Mouse (Mus musculus) CH12.LX (cell line): ENCODE results near the gene Gm20388. TPM values are rescaled to one million over a fixed set of nuclear protein-coding genes. Genes with fewer than 3 reads are reported as not detected.

ENCODE experiments used
- DNase-seq: peaks from one replicate; pipeline ENCODE4 v3.0.0-alpha.2; 2013; ENCODE audit errors: extremely low read depth
- H3K27ac ChIP-seq: 2 replicates; pipeline ENCODE4 v1.5.1; 2012; ENCODE audit warnings: low read depth, mild to moderate bottlenecking, control low read depth, moderate library complexity; ENCODE audit not compliant: insufficient read depth
- H3K27me3 ChIP-seq: replicated peaks from 2 replicates; pipeline ENCODE3; 2012; ENCODE audit warnings: inconsistent platforms
- H3K36me3 ChIP-seq, 2 experiments: replicated peaks in 1 of 2; 2 replicates each; pipeline versions ENCODE3 to v1.6.1; 2012; ENCODE audit warnings: inconsistent platforms in 1 of 2, low read length in 1 of 2, mild to moderate bottlenecking in 1 of 2, mixed read lengths in 1 of 2, moderate library complexity in 1 of 2; ENCODE audit not compliant: control insufficient read depth in 1 of 2, insufficient read depth in 1 of 2
- H3K4me1 ChIP-seq, 2 experiments: 2 replicates each; pipeline ENCODE4 v1.6.1; 2012; ENCODE audit warnings: inconsistent platforms in 1 of 2, moderate library complexity in 1 of 2; ENCODE audit not compliant: insufficient read depth in 2 of 2, control insufficient read depth in 1 of 2
- H3K4me2 ChIP-seq: 2 replicates; pipeline ENCODE4 v1.6.1; 2012; ENCODE audit warnings: low read depth, mild to moderate bottlenecking, control low read depth; ENCODE audit not compliant: poor library complexity, insufficient read depth, severe bottlenecking
- H3K4me3 ChIP-seq, 3 experiments: fragments of 150-350 bp in 1 of 3; sonication (generic) in 1 of 3; replicated peaks in 1 of 3; 2 replicates each; pipeline versions ENCODE3 to v1.5.1; 2011 to 2012; ENCODE audit warnings: low read depth in 2 of 3, low read length in 2 of 3, mild to moderate bottlenecking in 2 of 3, moderate library complexity in 2 of 3, control low read depth in 1 of 3, improper control_type of control experiment in 1 of 3, inconsistent platforms in 1 of 3, mixed read lengths in 1 of 3; ENCODE audit not compliant: poor library complexity in 1 of 3
- H3K79me2 ChIP-seq: replicated peaks from 2 replicates; pipeline ENCODE4 v1.6.1; 2012; ENCODE audit warnings: mild to moderate bottlenecking, moderate library complexity; ENCODE audit not compliant: control insufficient read depth, poor library complexity, insufficient read depth, severe bottlenecking; ENCODE audit errors: extremely low read depth
- H3K9ac ChIP-seq: 2 replicates; pipeline ENCODE4 v1.6.1; 2012; ENCODE audit warnings: low read depth, mild to moderate bottlenecking, control low read depth, moderate library complexity; ENCODE audit not compliant: insufficient read depth
- H3K9me3 ChIP-seq: replicated peaks from 2 replicates; pipeline ENCODE3; 2012; ENCODE audit warnings: low read length, inconsistent platforms, mixed read lengths
- BHLHE40 ChIP-seq: IDR thresholded peaks from 2 replicates; pipeline ENCODE4 v1.6.1; 2011; ENCODE audit warnings: mild to moderate bottlenecking, low read depth, low read length, improper control_type of control experiment
- CHD1 ChIP-seq: IDR thresholded peaks from 2 replicates; pipeline ENCODE4 v1.6.1; 2012; ENCODE audit warnings: low read depth, low read length, improper control_type of control experiment, inconsistent platforms
- CTCF ChIP-seq, 2 experiments: IDR thresholded peaks in 1 of 2; conservative IDR thresholded peaks in 1 of 2; 2 replicates each; pipeline ENCODE4 v1.5.1; 2011 to 2012; ENCODE audit warnings: low read depth in 2 of 2, low read length in 2 of 2, improper control_type of control experiment in 1 of 2, inconsistent platforms in 1 of 2, mild to moderate bottlenecking in 1 of 2, moderate library complexity in 1 of 2
- E2F4 ChIP-seq: IDR thresholded peaks from 2 replicates; pipeline ENCODE4 v1.6.1; 2011; ENCODE audit warnings: low read depth, low read length, improper control_type of control experiment; ENCODE audit not compliant: insufficient replicate concordance
- GABPA ChIP-seq: IDR thresholded peaks from 2 replicates; pipeline ENCODE4 v1.6.1; 2012; ENCODE audit warnings: low read depth, low read length, improper control_type of control experiment, inconsistent platforms; ENCODE audit not compliant: insufficient replicate concordance
- IRF4 ChIP-seq: IDR thresholded peaks from 2 replicates; pipeline ENCODE4 v1.6.1; 2014; ENCODE audit warnings: low read depth, mild to moderate bottlenecking, inconsistent platforms, low read length, improper control_type of control experiment
- JUN ChIP-seq: IDR thresholded peaks from 2 replicates; pipeline ENCODE4 v1.6.1; 2011; ENCODE audit warnings: low read depth, mild to moderate bottlenecking, low read length, improper control_type of control experiment, moderate library complexity; ENCODE audit not compliant: insufficient read depth
- MAFK ChIP-seq: IDR thresholded peaks from 2 replicates; pipeline ENCODE4 v1.6.1; 2011; ENCODE audit warnings: low read length, improper control_type of control experiment; ENCODE audit not compliant: insufficient replicate concordance
- MXI1 ChIP-seq: IDR thresholded peaks from 2 replicates; pipeline ENCODE4 v1.6.1; 2011; ENCODE audit warnings: mild to moderate bottlenecking, low read depth, low read length, improper control_type of control experiment
- MYC ChIP-seq: IDR thresholded peaks from 2 replicates; pipeline ENCODE4 v1.6.1; 2011; ENCODE audit warnings: low read depth, mild to moderate bottlenecking, improper control_type of control experiment, low read length
- NELFE ChIP-seq: IDR thresholded peaks from 2 replicates; pipeline ENCODE4 v1.6.1; 2011; ENCODE audit warnings: low read depth, low read length, improper control_type of control experiment
- NRF1 ChIP-seq: IDR thresholded peaks from 2 replicates; pipeline ENCODE4 v1.6.1; 2014; ENCODE audit warnings: low read depth, mild to moderate bottlenecking, inconsistent platforms, low read length, improper control_type of control experiment, moderate library complexity
- PAX5 ChIP-seq: IDR thresholded peaks from 2 replicates; pipeline ENCODE4 v1.6.1; 2012; ENCODE audit warnings: low read length, inconsistent platforms, mixed read lengths
- POLR2A ChIP-seq: IDR thresholded peaks from 2 replicates; pipeline ENCODE4 v1.6.1; 2011; ENCODE audit warnings: low read depth, mild to moderate bottlenecking, improper control_type of control experiment, low read length
- RCOR1 ChIP-seq: conservative IDR thresholded peaks from 2 replicates; pipeline ENCODE4 v1.6.1; 2012; ENCODE audit warnings: low read depth, mild to moderate bottlenecking, inconsistent platforms, low read length, improper control_type of control experiment
- SIN3A ChIP-seq: IDR thresholded peaks from 2 replicates; pipeline ENCODE4 v1.6.1; 2012; ENCODE audit warnings: low read length, improper control_type of control experiment, inconsistent platforms
- SMC3 ChIP-seq: IDR thresholded peaks from 2 replicates; pipeline ENCODE4 v1.6.1; 2011; ENCODE audit warnings: low read depth, low read length, improper control_type of control experiment
- TBP ChIP-seq: conservative IDR thresholded peaks from 2 replicates; pipeline ENCODE4 v1.6.1; 2011; ENCODE audit warnings: low read depth, low read length, improper control_type of control experiment
- TCF12 ChIP-seq: IDR thresholded peaks from 2 replicates; pipeline ENCODE4 v1.6.1; 2014; ENCODE audit warnings: low read depth, mild to moderate bottlenecking, inconsistent platforms, low read length, improper control_type of control experiment
- UBTF ChIP-seq: IDR thresholded peaks from 2 replicates; pipeline ENCODE4 v1.6.1; 2012; ENCODE audit warnings: low read depth, mild to moderate bottlenecking, inconsistent platforms, low read length, improper control_type of control experiment, moderate library complexity
- USF1 ChIP-seq: IDR thresholded peaks from 2 replicates; pipeline ENCODE4 v1.6.1; 2014; ENCODE audit warnings: low read depth, mild to moderate bottlenecking, inconsistent platforms, low read length, improper control_type of control experiment
- ZMIZ1 ChIP-seq: IDR thresholded peaks from 2 replicates; pipeline ENCODE4 v1.6.1; 2012; ENCODE audit warnings: low read depth, mild to moderate bottlenecking, inconsistent platforms, low read length, improper control_type of control experiment
- ZNF384 ChIP-seq: IDR thresholded peaks from 2 replicates; pipeline ENCODE4 v1.6.1; 2012; ENCODE audit warnings: low read depth, low read length, improper control_type of control experiment, inconsistent platforms
- dilution Hi-C: fragments of 300-500 bp; cut with MboI; formaldehyde crosslinking; loops from 2 replicates; pipeline ENCODE4 v1.14.3; 2020; ENCODE audit warnings: low sequenced_read_pairs; ENCODE audit not compliant: extremely low pct_unique_long_range_greater_than_20kb, extremely low pct_ligation_motif_present
- in situ Hi-C: fragments of 300-500 bp; cut with MboI; formaldehyde crosslinking; loops from 3 replicates; pipeline ENCODE4 v1.14.3; 2019; ENCODE audit warnings: low sequenced_read_pairs, low pct_ligation_motif_present, low pct_unique_long_range_greater_than_20kb, mixed read lengths
- polyA plus RNA-seq: library from polyadenylated mRNA; unstranded; fragments of >175 nt; gene quantifications from 2 replicates; pipeline ENCODE4 v1.2.1, GENCODE M21; 2012; ENCODE audit warnings: low read depth; ENCODE audit not compliant: insufficient read length
- total RNA-seq, 2 experiments: library from RNA; depleted of rRNA; stranded (reverse); fragments of 300-350 nt in 1 of 2; fragments of >200 nt in 1 of 2; gene quantifications; 2 replicates each; pipeline ENCODE4 v1.2.3; 2012 to 2014

Gene Gm20388
- total and polyA plus RNA-seq, 3 experiments = 14.8 to 26.3 (median 22.2) TPM

GRCm38 (mm10) chr8:120118162-120118561, 207.5 kb downstream of the Gm20388 start:
- in situ Hi-C loops = no loop called here
- Histone ChIP-seq H3K27me3 (peaks cover 85% of the 10 kb centered on the region), H3K4me1 (peaks cover 13 to 25% of the 10 kb centered on the region in 2 experiments)

GRCm38 (mm10) chr8:120118847-120119246, 208.2 kb downstream of the Gm20388 start:
- Histone ChIP-seq H3K27ac (no peak overlapping the region), H3K4me3 (no peak overlapping the region), H3K9ac (no peak overlapping the region), H3K9me3 (peaks cover 18% of the 10 kb centered on the region), H3K4me2 (no peak overlapping the region), H3K4me1 (peaks cover 13 to 25% of the 10 kb centered on the region in 2 experiments), H3K36me3 (no peaks in the 10 kb centered on the region), H3K79me2 (no peaks in the 10 kb centered on the region), H3K27me3 (peaks cover 88% of the 10 kb centered on the region)
- TF ChIP-seq BHLHE40 = no peak
- TF ChIP-seq NELFE = no peak
- TF ChIP-seq MXI1 = no peak
- no peak for TF ChIP-seq E2F4
- no peak for TF ChIP-seq RCOR1
- TF ChIP-seq UBTF = no peak
- no peak for TF ChIP-seq MYC
- TF ChIP-seq USF1 = no peak
- no peak for TF ChIP-seq CHD1
- TF ChIP-seq JUN = no peak
- TF ChIP-seq SMC3 = no peak
- TF ChIP-seq PAX5 = no peak
- no peak for DNase-seq
- in situ Hi-C loops = no loop called here
- dilution Hi-C loops = no loop called here

More at GRCm38 (mm10) chr8:120118162-120118561, 207.5 kb downstream of the Gm20388 start:
- TF ChIP-seq NELFE = no peak
- TF ChIP-seq RCOR1 = no peak
- no peak for TF ChIP-seq JUN
- TF ChIP-seq ZNF384 = no peak
- TF ChIP-seq CTCF (conservative IDR thresholded peaks at IDR 0.05 in 1 of 2, IDR thresholded peaks at IDR 0.05 in 1 of 2; ENCODE audit: low read depth in 2 of 2, low read length in 2 of 2) = no peak
- no peak for TF ChIP-seq GABPA
- no peak for TF ChIP-seq NRF1
- TF ChIP-seq MYC = no peak
- no peak for TF ChIP-seq TCF12
- TF ChIP-seq SIN3A = no peak
- TF ChIP-seq ZMIZ1 = no peak
- TF ChIP-seq MAFK = no peak
- TF ChIP-seq POLR2A = no peak
- no peak for TF ChIP-seq UBTF
- TF ChIP-seq TBP = no peak
- TF ChIP-seq E2F4 = no peak
- TF ChIP-seq IRF4 = no peak
- no peak for DNase-seq
- Histone ChIP-seq H3K4me2 (no peak overlapping the region), H3K36me3 (no peaks in the 10 kb centered on the region), H3K9me3 (peaks cover 18% of the 10 kb centered on the region), H3K4me3 (no peak overlapping the region), H3K79me2 (no peaks in the 10 kb centered on the region), H3K27ac (no peak overlapping the region), H3K9ac (no peak overlapping the region)
- dilution Hi-C loops = no loop called here
